In the genomic region with DNA sequence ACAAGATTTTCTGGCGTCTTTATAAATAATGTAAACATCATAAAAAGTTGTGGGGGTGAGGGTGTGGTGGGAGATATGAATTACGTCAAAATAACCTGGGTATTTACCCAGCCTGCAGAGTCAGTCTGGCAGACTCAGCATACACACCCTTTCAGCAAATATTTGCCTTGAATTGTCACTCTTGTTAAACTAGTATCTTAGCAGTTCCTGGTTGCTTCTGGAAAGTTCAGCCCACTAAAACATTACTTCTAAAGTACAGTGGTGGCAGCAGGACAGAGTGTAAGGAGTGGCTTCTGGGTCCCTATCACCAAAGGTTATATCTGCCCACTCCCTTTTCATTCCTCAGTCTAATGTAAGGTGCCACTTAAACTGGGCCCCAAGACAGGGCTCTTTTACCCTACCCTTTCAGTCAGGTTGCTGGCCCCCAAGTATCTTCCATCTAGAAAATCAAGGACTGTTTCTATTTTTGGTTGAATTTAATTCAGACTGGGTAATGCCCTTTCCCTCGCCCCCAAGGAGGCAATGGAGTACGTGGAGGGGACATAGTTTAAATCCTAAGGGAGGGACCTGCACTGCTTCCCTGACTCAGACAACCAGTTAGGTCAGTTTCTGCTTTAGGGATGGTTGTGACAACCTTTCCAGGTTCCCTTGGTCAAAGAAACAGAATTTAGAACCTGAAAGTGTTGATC, we compare ENCODE assay signal across 20 mouse cellular contexts.
DNase-seq lines count a peak whose midpoint lies in the region; TF ChIP-seq lines count a peak whose summit lies in the region.
"Had no signal": no experiment of that assay in that cellular context is flagged by ENCODE, and none has a peak within 500 bp of the region (broad histone marks: within the 10 kb centered on the region; RNA-seq: fewer than 3 reads in every experiment).

No protein-coding gene starts in this region.

- no peak overlapping the region for H3K4me3 ChIP-seq in layer of hippocampus, adult 2 months
- H3K4me3 ChIP-seq: forebrain, embryonic 10.5 days; hindbrain, embryonic 12.5 days; limb, embryonic 12.5 days; liver, embryonic 13.5 days; midbrain, embryonic 12.5 days had no signal

- DNase-seq in cerebellum, postnatal 25 days = peak; percentile 30 to 44
- no peak for DNase-seq in cerebellum, postnatal 4 days (ENCODE audit: low spot score in 2 of 2)
- DNase-seq in urinary bladder, postnatal 25 days (ENCODE audit: low spot score) = peak; percentile 17
- no peak for DNase-seq in urinary bladder, postnatal 36 days (ENCODE audit: low spot score in 2 of 2)
- DNase-seq in large intestine, adult 2 months (ENCODE audit: low read depth, low spot score) = peak; percentile 85
- no peak for DNase-seq in thymus, adult 18-20 months
- no peak for DNase-seq in layer of hippocampus, adult 2 months (ENCODE audit: low spot score in 2 of 2)
- DNase-seq: adrenal gland, adult 2 months; embryo, embryonic 11 days; gastrocnemius, postnatal 14 days; kidney, adult 9 months; kidney, postnatal 14 days; layer of hippocampus, postnatal 36 days; liver, embryonic 13.5 days; lung, adult 2 months; lung, postnatal 14 days had no signal

- TF ChIP-seq CTCF in layer of hippocampus, adult 2 months (conservative IDR thresholded peaks at IDR 0.05) = no peak

- WGBS in large intestine, adult 2 months = 25% methylated on average over 4 of the region's 4 CpGs

- H3K27ac ChIP-seq in layer of hippocampus, adult 2 months = no peak overlapping the region; the same call in 1 of the 2 replicates
- H3K27ac ChIP-seq: forebrain, embryonic 10.5 days; hindbrain, embryonic 12.5 days; limb, embryonic 12.5 days; liver, embryonic 13.5 days; midbrain, embryonic 12.5 days had no signal

Comparison
In these comparisons a context has a peak if more than half of its experiments do, and no peak if none do; other contexts are left out.
1. DNase-seq: peak in cerebellum, postnatal 25 days (2 of 2), urinary bladder, postnatal 25 days (single experiment) and large intestine, adult 2 months (single experiment); none in cerebellum, postnatal 4 days (0 of 2), urinary bladder, postnatal 36 days (0 of 2), thymus, adult 18-20 months (0 of 2) and layer of hippocampus, adult 2 months (0 of 2).